Mouse (Mus musculus): Measurements from ENCODE around the gene Ghr. TPM values are rescaled to one million over a fixed set of nuclear protein-coding genes. Genes with fewer than 3 reads are reported as not detected.
A peak's percentile ranks its signal among the peaks of the same experiment; 100 is the strongest.

Ghr gene
- polyA plus RNA-seq, 2 experiments from 2014 or later, result 0.10 to 0.78 TPM

DNA sequence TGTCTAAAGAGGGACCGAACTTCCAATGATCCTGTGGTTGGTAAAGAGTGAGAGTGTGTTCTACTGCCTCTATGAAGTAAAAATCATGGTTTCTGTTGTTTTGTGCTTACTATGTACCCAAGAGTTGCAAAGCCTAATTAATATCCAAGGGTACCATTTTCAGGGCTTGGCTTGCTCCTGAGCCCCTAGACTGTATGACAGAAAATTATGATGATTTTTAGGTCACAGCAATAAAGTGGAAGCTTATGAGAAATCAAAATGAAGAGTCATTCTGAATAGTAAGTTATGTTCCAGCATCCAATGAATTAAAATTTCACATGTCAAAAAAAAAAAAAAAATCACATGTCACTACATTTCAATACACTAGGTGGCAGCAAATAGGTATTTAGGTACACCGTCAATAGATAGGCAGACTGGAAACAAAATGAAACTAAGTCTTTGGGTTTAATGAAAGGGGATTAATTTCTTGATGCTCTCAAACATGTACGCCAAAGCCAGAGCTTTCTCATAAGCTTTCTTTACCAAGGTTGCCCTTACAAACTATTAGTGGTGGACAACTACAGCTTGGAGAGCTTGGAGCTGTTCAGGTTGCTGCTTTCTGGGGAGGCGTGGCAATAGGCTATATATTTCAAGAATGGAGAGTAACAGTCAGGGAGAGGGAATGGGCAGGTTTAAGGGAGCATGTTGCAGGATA, 227.1 kb downstream of the Ghr start:
- peak; percentile 65 for ATAC-seq

DNA sequence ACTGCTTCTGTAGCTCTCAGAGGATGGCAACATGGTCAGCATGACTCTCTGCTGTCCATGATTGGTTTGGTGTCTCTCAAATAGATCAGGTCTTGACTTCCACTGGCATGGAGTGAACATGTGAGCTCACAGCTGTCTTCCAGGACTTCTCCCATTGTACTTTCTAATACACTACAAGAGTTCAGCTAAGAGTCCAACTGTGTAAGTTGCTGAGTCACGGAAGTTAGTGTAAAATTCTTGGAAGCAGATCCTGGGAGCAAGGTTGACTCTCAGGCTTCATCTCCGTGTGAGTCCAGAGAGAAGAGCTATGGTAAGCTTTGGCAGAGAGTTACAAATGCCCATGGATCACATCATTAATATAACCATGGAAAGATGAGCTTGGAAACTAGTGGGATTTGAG, 229.6 kb downstream of the Ghr start:
- no peak for ATAC-seq

DNA sequence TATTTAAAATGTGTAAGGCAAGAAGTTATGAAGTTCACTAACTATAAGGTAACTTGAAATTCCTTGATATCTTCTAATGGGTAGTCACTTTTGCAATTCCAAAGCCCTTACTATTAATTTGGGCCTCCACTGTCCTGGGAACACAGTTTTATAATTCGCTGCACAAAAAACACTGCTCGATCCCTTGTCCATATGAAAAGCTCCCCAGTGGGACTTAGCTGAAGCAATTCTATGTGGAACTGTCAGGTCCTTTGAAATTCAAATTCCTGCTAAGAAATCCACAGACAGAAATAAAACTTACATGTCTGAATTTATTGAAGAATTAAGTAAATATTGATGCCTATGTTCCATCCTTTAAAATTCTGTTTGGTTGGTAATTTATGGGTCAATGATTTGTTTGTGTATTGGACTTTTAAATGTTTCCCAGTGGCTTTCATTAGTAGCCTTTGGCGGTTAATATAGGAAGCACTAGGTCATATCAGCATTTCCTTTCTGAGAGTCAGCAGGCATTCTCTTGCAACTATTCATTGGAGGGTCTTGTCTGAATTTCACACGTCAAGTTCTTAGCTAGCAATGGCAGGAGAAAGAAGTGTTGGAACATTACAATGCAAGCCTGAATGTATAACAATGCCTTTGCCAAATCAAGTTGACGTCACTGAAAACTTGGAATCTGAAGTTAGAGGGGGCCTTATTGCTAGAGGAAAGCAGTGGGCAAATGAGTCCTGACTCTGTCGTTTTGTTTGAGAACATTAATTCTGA, 233.8 kb downstream of the Ghr start:
- no peak for ATAC-seq

DNA sequence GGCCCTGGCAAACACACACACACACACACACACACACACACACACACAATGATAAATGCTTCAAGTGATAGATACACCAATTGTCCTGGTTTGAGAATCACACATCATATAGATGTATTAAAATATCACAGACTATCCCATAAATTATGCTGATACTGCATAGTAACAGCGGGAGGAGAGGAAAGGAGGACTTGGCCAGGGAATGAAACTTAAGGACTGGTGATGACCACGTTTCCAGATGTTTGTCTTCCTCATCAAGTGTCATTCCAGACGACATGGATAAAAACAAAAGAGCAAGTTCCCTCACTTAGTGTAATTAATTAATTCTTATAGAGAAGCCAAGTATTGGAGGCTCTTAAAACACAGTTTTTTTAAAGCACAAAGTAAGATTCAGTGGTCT, 236.6 kb downstream of the Ghr start:
- no peak for ATAC-seq

DNA sequence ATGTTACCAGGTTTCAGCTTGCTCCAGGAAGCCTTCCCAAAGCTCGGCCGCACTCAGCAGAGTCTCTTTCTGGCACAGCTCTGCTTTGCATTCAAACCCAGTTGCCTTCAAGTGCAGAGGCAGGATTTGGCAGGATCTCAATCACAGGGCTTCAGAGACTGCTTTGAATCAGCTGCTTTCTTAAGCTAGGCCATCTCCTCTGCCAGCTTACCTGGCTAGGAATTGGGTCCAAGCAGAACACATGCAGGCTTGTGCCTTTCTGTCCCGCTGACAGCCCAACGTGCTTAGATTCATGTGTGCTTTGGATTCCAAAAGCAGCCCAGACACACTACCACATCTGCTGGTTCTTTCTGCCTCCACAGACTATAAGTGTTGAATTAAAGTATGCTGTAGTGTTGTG, 238.7 kb downstream of the Ghr start:
- no peak for ATAC-seq

DNA sequence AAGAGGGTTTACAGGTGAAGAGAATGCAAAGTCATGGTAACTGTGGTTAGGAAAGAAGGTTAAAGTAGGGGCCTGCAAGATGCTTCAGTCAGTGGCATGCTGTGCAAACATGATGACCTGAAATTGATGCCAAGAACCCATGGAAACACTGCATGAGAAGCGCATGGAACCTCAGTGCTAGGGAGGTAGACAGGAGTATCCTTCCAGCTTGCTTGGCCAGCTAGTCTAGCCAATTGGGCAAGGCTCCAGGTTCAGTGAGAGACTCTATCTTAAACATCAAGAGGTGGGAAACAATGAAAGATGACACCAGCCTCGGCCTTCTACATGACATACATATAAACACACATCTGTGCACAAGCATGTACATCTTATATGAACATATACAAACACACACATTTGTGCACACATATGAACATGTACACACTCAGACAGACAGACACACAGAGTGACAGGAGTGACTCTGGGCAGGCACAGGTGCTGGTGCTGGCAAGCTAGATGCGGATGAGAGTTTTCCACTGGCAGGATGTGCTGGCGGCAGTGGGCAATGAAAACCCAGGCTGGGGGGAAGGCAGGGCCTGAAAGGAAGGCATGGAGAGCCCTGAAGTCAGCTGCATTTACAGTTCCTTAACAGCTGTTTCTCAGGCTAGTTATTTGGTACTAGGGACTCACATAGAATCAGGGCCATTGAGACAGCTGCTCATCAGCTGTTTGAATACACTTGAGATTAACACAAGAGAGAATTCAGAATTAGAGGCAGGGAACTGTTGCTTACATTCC, 241.3 kb downstream of the Ghr start:
- no peak for ATAC-seq

DNA sequence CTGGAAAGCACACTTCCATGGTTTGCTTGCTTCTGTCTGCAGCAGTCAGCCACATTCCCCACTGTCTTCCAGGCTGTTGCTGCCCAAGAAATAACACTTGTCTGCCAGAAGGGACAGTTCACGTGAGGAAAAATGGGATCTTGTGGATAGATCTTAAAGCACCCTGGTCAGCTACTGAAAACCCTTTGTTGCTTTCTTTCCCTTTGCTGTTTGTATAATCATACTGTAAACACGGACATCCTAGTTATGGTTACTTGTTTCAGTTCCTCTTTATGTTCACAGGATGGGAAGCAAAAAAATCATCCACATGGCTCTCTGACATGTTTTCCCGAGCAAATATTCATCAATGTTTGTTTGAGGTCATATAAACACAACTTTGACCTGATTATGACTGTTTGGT, 243.4 kb downstream of the Ghr start:
- no peak for ATAC-seq

DNA sequence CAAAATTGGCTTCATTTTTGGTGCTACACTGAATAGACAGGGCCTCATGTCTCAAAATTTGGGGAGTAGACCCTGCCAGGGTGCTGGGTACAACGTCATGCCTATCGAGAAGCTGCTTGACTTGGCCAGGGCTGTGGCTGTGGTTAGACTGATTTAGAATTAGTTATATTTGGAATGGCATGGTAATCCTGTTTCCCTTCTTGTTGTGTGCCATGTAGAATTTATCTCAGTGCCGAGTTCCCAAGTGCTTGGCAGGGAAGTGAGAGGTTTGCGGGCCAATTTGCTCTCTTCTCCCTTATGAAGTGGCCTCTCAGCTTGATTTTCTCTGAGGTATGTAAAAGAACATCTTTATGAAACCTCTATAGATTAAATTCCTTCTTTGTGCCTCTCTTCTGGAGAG, 250.8 kb downstream of the Ghr start:
- ATAC-seq, result no peak

DNA sequence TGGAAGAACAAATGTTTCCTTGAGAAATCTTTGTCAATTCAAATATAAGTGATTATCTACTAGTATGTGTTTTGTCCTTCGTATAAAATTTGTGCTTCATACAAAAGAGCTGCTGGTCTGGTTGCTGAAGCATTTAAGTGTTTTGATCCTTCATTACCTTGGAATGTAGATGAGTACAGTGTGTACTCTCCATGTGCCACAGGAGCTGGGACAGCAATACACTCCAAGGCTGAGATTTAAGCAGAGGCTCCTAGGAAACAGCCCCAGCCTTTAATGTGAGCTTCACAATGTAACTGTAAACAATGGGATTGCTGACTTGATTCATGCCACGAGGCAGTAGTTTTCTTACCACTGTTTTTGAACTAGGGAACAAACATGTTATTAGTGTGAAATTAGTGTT, 251.5 kb downstream of the Ghr start:
- ATAC-seq, result no peak

DNA sequence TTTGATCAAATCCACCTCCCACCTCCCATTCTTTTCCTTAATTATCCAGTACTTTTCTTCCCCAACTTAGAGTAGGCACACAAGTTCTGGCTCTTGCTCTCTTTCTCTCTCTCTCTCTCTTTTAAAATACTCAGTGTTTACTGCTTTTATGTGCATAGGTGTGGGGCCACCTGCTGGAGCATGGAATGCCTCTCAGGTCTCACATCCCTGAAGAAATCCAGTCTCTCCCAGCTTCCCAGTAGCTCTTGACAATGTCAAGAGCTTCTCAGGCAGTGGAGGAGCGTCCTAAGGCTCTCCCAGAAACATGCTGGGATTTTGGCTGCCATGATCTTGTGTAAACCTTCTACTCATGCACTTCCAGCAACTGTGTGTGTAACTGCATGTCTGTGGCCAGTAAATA, 253.0 kb downstream of the Ghr start:
- no peak for ATAC-seq

DNA sequence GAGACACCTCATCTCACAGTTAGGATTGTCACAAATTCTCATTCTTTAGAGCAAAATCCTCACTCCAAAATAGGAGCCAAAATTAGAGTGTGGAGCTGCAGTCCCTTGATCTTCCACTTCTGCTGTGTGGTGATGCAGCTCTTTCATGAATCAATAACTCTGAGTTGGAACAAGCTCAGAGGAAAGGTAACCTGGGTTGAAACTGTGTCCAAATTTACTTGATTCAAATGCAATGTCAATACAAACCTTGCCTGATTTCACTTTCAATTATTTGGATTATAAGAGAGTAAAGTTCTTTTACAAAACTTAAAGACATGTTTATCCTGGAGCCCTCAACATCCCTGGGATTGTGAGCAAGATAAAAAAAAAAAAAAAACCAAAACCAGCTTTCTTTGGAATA, 260.3 kb downstream of the Ghr start:
- ATAC-seq, result no peak

DNA sequence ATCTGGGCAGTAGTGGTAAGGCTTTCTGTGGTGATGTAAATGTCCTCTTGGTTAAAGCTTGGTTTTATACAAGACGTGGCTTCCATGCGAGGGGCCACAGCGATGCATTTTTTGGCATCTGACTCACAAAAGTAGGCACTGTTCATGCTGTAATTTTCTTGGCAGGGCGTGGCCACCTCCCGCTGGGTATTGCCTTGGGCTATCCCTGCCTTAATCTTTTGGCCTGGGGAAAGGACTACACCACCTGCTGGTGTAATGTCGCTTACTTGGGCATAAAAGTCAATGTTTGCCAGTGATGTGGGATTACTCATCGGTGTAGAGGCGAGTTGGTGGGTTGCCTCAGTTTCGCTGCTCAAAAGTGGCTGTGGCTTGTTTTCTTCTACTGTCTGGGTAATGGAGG, 263.4 kb downstream of the Ghr start:
- ATAC-seq, result no peak

DNA sequence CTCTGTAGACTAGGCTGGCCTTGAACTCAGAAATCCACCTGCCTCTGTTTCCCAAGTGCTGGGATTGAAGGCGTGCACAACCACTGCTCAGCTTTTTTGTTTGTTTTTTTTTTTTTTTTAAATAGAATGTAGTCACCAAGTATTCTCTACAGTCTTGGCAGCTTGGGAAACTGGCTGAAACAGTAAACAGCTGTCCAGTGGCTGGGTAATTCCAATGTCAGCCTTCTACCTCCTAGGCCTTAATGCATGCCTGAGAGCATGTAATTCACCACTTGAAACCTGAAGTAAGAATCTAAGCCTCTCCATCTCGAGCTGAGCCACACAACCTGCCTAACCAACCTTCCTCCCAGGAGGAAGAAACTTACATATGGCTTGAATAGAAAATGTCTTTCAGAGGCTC, 266.7 kb downstream of the Ghr start:
- no peak for ATAC-seq

DNA sequence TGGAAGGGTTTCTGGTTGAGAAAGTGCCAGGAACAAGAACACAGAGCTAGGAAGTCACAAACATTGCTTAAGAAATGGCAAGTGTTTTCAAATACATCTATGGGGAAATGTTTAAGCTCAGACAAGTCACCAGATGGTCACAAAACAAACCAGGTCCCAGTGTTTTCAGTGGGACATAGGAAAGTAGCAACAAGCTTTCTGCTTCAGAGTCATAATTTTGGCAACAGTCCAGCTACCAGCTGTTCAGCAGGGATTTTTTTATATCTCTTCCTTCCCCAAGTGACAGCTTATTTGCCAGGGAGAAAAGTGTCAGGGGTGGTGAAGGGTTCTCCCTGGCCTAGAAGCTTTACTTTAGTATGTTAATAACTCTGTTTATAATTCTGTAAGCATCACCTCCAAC, 270.4 kb downstream of the Ghr start:
- ATAC-seq, result no peak

DNA sequence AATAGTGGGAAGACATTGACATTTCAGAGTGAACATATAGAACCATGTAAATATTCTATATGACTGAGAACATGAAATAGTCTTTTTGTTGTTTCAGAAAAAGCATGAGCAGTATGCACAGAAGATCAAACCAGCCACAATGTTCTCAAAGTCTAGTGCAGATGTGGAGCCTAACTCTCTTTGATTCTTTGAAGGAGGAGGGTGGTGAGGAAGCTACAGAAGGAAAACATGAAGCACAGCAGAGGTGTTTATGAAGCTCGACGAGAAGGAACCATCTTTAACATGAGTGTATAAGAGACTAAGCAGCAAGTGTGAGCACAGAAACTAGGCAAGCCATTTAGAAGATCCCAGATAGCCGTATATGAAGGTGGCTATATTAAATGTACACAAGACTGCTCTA, 273.4 kb downstream of the Ghr start:
- ATAC-seq, result no peak

DNA sequence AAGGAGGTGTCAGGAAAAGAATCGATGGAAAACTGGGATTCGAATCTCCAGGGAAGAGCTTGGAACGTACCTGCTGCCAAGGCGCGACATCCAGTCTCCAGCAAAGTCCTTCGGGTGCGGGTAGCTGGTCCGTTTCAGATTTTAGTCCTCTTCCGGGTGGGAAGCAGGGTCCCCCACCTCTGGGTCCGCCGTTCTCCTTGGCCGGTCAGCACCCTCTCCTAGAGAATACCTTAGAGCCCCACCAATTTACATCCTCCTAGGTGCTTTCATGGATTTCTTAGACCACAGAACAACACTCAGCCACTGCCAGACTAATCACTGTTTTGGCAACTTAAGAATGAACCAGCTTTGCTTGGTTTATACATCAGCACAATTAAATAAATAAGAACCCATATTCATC, 279.9 kb downstream of the Ghr start, which contains the start of gene Ccdc152:
Gene Ccdc152 (minus strand): TSS at position 101 of the 400 bp plus-strand sequence.
- no peak for ATAC-seq

DNA sequence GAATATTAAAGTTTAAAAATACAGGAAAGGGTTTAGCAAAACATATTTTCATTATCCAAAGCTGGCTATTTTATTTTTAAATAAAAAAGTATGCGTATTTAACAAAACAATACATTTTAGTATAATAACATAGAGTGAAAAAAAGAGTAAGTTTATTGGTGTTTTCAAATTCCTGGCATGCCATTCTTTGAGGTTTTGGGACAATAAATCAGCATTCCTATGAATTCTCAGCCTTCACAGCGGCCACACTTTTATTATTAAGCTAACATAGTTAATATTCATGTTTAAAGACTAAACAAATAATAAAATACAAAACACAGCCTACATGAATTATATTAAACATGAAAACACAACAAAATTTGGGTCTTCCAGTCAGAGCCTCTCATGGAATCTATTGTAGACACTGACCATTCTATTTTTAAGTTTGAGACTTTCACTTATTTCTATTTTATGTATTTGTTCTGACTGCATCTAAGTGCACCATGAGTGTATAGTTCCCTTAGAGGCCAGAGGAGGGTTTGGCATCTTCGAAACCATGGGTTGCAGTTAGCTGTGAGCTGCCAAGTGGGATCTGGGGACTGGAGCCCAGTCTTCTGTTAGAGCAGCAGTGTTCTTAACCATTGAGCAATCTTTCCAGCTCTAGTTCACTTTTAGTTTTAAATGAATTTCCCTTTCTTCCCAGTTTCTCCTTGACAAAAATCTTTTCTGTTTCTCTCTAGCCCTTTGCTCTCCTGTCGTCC, 282.8 kb downstream of the Ghr start:
- ATAC-seq, result no peak

DNA sequence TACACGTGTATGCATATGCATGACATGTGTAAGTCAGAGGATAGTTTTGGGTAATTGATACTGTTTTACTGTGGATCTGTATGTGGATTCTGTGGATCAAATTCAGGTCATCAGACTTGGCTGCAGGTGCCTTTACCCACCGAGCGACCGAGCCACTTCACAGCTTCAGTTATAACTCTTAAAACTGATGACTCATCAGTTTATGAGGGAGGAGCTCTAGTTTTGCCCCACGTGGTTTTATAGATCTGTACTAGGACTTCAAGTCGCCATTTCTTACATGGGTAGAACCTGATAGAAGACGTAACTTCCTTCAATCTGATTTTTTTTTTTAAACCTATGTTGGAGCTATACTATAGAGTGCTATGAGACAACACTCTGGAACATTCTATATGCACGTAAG, 285.7 kb downstream of the Ghr start:
- ATAC-seq, result no peak

DNA sequence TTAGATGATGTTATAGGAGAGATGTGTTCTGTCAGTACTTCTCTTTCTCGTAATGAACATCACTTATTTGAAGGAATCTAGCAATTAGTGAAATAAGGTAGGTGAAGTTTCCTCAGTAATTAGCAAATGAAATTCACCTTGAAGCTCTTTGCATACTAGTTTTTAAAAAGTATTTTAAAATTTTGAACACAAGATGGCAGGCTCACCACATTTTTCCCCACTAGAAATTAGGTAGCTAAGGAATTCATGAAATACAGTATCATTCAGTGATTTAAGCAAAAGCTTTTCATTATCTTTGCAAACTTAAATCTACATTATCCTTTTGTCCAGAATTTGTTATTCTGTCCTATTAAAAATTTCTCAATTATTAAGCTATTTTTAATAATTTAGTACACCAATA, 287.3 kb downstream of the Ghr start:
- ATAC-seq, result no peak

DNA sequence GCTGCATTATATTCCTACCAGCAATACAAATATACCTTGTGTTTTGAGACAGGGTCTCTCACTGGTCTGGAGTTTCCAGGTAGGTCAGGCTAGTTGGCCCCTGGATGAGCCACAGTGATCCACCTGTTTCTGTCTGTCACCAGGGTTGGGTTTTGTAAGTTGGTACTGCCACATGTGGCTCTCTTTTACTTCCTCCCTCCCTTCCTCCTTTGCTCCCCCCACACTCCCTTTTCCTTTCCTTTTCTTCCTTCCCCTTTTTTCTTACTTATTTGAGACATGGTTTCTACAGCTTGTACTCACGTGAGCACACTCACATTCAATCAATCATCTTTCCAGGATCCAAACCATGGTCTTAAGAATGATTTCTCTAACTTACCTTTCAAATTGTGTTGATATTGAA, 289.8 kb downstream of the Ghr start:
- no peak for ATAC-seq

DNA sequence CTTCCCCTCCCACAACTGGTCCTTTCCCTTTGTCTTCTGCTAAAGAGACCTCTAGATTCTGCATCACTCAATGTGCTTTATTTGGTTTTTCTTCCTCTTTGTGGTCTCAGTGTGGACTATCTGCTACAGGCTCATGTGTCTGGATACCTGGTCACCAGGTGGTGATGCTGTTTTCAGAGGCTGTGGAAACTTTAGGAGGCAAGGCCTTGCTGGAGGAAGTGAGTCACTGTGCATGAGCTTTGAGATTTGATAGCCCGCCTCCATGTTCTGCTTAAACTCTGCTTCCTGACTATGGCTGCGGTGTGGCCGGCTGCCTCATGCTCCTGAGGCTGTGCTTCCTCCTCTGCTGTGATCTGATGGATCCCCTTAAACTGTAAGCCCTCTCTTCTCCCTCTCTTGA, 292.9 kb downstream of the Ghr start:
- ATAC-seq, result peak; percentile 55

DNA sequence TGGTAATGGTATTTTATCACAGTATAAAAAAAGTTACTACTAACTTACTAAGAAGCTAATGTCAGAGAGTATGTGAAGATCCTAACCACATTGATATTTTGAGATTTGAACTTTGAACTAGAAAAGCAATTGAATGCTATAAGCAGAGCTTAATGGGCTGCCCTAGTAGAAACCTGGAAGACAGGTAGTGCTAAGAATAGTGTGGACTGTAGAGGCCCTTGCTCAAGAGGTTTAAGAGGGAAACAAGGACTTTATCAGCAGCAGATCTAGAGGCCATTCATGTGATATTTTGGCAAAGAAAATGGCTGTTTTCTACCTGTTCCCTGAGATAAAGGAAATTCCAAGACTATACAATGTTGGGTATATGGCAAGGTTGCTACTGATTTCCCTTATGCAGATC, 297.3 kb downstream of the Ghr start:
- no peak for ATAC-seq

DNA sequence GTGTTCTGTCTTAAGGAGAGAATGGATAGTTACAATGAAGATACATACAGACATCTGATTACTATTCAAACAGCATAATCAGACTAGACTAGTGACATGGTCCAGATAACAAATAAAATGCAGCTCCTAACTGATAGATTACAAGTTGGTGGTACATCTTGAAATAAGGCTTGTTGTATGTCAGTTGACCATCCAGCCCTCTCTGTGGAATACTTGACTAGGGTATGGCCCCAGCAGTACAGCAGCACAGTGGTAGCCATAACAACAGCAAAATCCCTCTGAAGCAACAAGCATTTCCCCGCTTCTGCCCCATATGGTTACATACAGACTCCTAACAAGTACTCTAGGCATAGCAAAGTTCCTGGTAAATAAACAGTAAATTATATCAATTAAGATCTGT, 301.6 kb downstream of the Ghr start:
- ATAC-seq, result no peak

Data from activated CD4-positive, CD25-positive, alpha-beta regulatory T cell, adult 4 months (primary cell).